Comparison of ENCODE assay signal across 8 mouse cellular contexts in genomic region chr15:25414011-25414746, GRCm38 (mm10). TPM values are rescaled to one million over a fixed set of nuclear protein-coding genes. Genes with fewer than 3 reads are reported as not detected.
DNase-seq lines count a peak whose midpoint lies in the region; ATAC-seq and TF ChIP-seq lines count a peak whose summit lies in the region.

No protein-coding gene starts in this region.

- H3K9ac ChIP-seq in hindbrain, embryonic 14.5 days = peak overlapping the region; percentile 100
- peak overlapping the region; percentile 71 for H3K9ac ChIP-seq in stomach, embryonic 14.5 days (replicated peaks; ENCODE audit: low read depth, low read length)

- no peak for TF ChIP-seq CTCF in Patski (IDR thresholded peaks at IDR 0.05)

- peak; percentile 21 for DNase-seq in cerebellum, adult 11 months
- DNase-seq in cerebellum, postnatal 36 days = no peak
- no peak for DNase-seq in Patski (ENCODE audit: low read depth, low spot score)
- peak; percentile 81 for DNase-seq in forebrain, embryonic 10.5 days (ENCODE audit: extremely low spot score, low spot score)
- DNase-seq in hindbrain, embryonic 14.5 days (ENCODE audit: low spot score) = peak; percentile 71
- DNase-seq in left cerebral cortex, adult 9 months (ENCODE audit: low spot score in 2 of 2) = peak; percentile 40 to 69
- DNase-seq in mesoderm, embryonic 11.5 days (ENCODE audit: low read depth, low spot score) = peak; percentile 75

- in situ Hi-C loops in Patski (cut with MboI; ENCODE audit: low pct_unique_long_range_greater_than_20kb) = loop anchor here (10.0 kb wide), 2 partner anchors 259 to 689 kb away; no protein-coding TSS in a partner anchor

- no peaks in the 10 kb centered on the region for H3K9me3 ChIP-seq in forebrain, embryonic 10.5 days
- no peaks in the 10 kb centered on the region for H3K9me3 ChIP-seq in hindbrain, embryonic 14.5 days (ENCODE audit: control insufficient read depth, low read length)
- no peaks in the 10 kb centered on the region for H3K9me3 ChIP-seq in stomach, embryonic 14.5 days (ENCODE audit: control insufficient read depth, low read depth, low read length)

- ATAC-seq in Patski = peak; percentile 58
- peak; percentile 57 for ATAC-seq in hindbrain, embryonic 14.5 days (ENCODE audit: low FRiP score)
- ATAC-seq in stomach, embryonic 14.5 days (ENCODE audit: insufficient number of reproducible peaks, insufficient read depth, low FRiP score, low read depth) = peak; percentile 20

- H3K27me3 ChIP-seq in Patski = no peaks in the 10 kb centered on the region
- no peaks in the 10 kb centered on the region for H3K27me3 ChIP-seq in forebrain, embryonic 10.5 days (ENCODE audit: poor library complexity, severe bottlenecking)
- no peaks in the 10 kb centered on the region for H3K27me3 ChIP-seq in hindbrain, embryonic 14.5 days (ENCODE audit: control insufficient read depth, insufficient read depth, low read length)
- no peaks in the 10 kb centered on the region for H3K27me3 ChIP-seq in stomach, embryonic 14.5 days (ENCODE audit: control insufficient read depth, insufficient read depth, low read length)

- peak overlapping the region; percentile 97 for H3K27ac ChIP-seq in forebrain, embryonic 10.5 days
- peak overlapping the region; percentile 100 for H3K27ac ChIP-seq in hindbrain, embryonic 14.5 days
- peak overlapping the region; percentile 93 for H3K27ac ChIP-seq in stomach, embryonic 14.5 days (ENCODE audit: low read length)

- H3K36me3 ChIP-seq in forebrain, embryonic 10.5 days (replicated peaks) = peaks cover 11% of the 10 kb centered on the region
- peaks cover 7% of the 10 kb centered on the region; the same call in 1 of the 2 replicates for H3K36me3 ChIP-seq in hindbrain, embryonic 14.5 days (replicated peaks; ENCODE audit: control insufficient read depth, insufficient read depth)
- no peaks in the 10 kb centered on the region for H3K36me3 ChIP-seq in stomach, embryonic 14.5 days (ENCODE audit: control insufficient read depth, insufficient read depth, low read length)

- POLR2A ChIA-PET in Patski (lab: Charles Lee) = no interaction called here

- under 1% methylated on average over 36 of the region's 36 CpGs for WGBS in forebrain, embryonic 10.5 days
- under 1% methylated on average over 35 of the region's 36 CpGs for WGBS in hindbrain, embryonic 14.5 days
- WGBS in stomach, embryonic 14.5 days = under 1% methylated on average over 35 of the region's 36 CpGs

- CTCF ChIA-PET in Patski (lab: Charles Lee) = interaction anchor here (0.7 to 5.3 kb wide), 16 partner anchors 9 to 938 kb away, joined by 3 to 46 read pairs (median 3); no protein-coding TSS in a partner anchor

- peak overlapping the region; percentile 70 for H3K4me2 ChIP-seq in hindbrain, embryonic 14.5 days (replicated peaks)
- H3K4me2 ChIP-seq in stomach, embryonic 14.5 days (replicated peaks; ENCODE audit: low read depth, low read length) = peak overlapping the region; percentile 90

- H3K4me1 ChIP-seq in forebrain, embryonic 10.5 days = peaks cover 62% of the 10 kb centered on the region
- H3K4me1 ChIP-seq in hindbrain, embryonic 14.5 days (replicated peaks; ENCODE audit: control insufficient read depth, insufficient read depth, low read length) = peaks cover 33% of the 10 kb centered on the region
- 0 out of 2 replicates have a peak, but pooled peaks cover 3% of the 10 kb centered on the region for H3K4me1 ChIP-seq in stomach, embryonic 14.5 days (ENCODE audit: control insufficient read depth, insufficient read depth, low read length)

- peak overlapping the region; percentile 94 for H3K4me3 ChIP-seq in forebrain, embryonic 10.5 days
- peak overlapping the region; percentile 100 for H3K4me3 ChIP-seq in hindbrain, embryonic 14.5 days (replicated peaks; ENCODE audit: low read length)
- H3K4me3 ChIP-seq in stomach, embryonic 14.5 days (ENCODE audit: low read depth, low read length) = peak overlapping the region; percentile 82

RNA-seq across cellular contexts. Expression of gene Basp1, which starts 0.6 kb away (rescaled TPM):
- polyA plus RNA-seq in Patski (2021) = 113 TPM
- 30.6 and 35.0 TPM in 2 replicates for polyA plus RNA-seq in forebrain, embryonic 10.5 days (2016; fragmentation: Nextera tagmentation; extraction: Ambion mirVana)
- polyA plus RNA-seq in hindbrain, embryonic 14.5 days (2014; fragmentation: Nextera tagmentation; extraction: Ambion mirVana) = 262 and 283 TPM in 2 replicates
- 28.6 and 29.3 TPM in 2 replicates for polyA plus RNA-seq in stomach, embryonic 14.5 days (2014; fragmentation: Nextera tagmentation; extraction: Ambion mirVana)

Comparison
In these comparisons a context has a peak if more than half of its experiments do, and no peak if none do; other contexts are left out.
1. DNase-seq: peak in cerebellum, adult 11 months (single experiment), forebrain, embryonic 10.5 days (single experiment), hindbrain, embryonic 14.5 days (single experiment), left cerebral cortex, adult 9 months (2 of 2) and mesoderm, embryonic 11.5 days (single experiment); none in cerebellum, postnatal 36 days (0 of 2) and Patski (single experiment).
2. Peak in every context shown above with its lines, with median percentiles within 50 percentile points of each other: ATAC-seq, H3K27ac ChIP-seq and H3K4me3 ChIP-seq.